Mouse (Mus musculus): Measurements from ENCODE around the gene Itgb5. TPM values are rescaled to one million over a fixed set of nuclear protein-coding genes. Genes with fewer than 3 reads are reported as not detected.

Itgb5 gene
- polyA plus RNA-seq (2012; rRNA removed; ENCODE audit: low replicate concordance), result 135 and 196 TPM in 2 replicates

GRCm38 (mm10) chr16:33829301-33829831 is at the start of gene Itgb5:
Gene Itgb5 (plus strand): TSS chr16:33829665.

DNA sequence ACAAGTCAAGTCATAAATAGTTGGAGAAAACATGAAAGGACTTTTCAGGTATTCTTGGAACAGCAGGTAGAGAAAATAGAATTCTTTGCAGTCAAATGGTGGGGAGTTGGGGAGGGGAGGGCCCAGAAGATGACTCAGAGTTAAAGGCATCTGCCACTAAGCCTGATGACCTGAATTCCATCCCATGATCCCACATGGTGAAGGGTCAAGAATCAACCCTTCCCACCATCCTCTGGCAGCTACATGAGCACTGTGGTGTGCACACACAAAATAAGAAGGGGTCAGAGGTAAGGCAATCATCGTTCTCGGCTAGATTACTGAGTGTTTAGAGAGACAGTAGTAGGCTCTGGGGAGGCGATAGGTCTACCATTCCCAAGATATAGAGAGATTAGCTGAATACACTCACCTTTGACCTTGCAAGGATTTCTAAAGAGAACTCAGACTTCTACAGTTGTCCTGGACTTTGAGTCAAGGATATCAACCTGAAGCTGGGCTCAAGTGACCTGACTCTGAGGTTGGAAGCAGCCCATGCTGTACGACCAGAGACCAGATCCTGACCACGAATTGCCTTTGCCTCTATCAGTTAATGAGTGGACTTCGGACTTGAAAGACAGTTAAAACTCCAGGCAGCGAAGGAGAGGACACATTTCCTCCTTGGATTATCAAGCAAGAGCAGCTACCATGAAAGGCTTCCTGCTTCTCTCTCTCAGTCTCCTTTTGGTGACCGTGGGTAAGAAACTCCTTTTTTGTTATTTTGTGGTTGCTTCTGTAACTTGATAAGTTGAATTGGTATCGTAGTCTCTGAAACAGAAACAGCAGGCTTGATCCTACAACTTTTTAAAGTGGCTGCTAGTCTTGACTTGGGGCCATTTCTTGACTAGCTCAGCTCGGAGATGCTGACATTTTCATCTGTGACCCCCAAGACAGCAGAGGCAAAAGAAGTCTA is 35.3 kb upstream of the Itgb5 start, which contains the start of gene Muc13:
Muc13 (plus strand) TSS at position 192 of the 946 bp plus-strand sequence.

GRCm38 (mm10) chr16:33966538-33967282 is 137.2 kb downstream of the Itgb5 start, which contains the start of gene Umps:
Gene Umps (minus strand): TSS chr16:33967038.

Other genes with a start within 250 kb of the Itgb5 start
- 109 and 121 TPM in 2 replicates for gene Heg1, start 145.3 kb upstream of the Itgb5 start, polyA plus RNA-seq (2012; rRNA removed; ENCODE audit: low replicate concordance)
- gene Muc13, start 35.6 kb upstream of the Itgb5 start, polyA plus RNA-seq (2012; rRNA removed; ENCODE audit: low replicate concordance), result 0.23 and 0.42 TPM in 2 replicates
- gene Umps, start 137.4 kb downstream of the Itgb5 start, polyA plus RNA-seq (2012; rRNA removed; ENCODE audit: low replicate concordance), result 11.4 and 14.8 TPM in 2 replicates

Data from subcutaneous adipose tissue, adult 2 months (tissue).